Mouse (Mus musculus) ES-E14 (cell line): ENCODE measurements around the gene Tff3.

Source experiments
- CHD2 ChIP-seq: IDR thresholded peaks from 2 replicates; pipeline ENCODE4 v1.6.1; 2014; ENCODE audit warnings: mild to moderate bottlenecking, low read depth, low read length, inconsistent platforms
- HCFC1 ChIP-seq: IDR thresholded peaks from 2 replicates; pipeline ENCODE4 v1.6.1; 2012; ENCODE audit warnings: low read length, inconsistent platforms, borderline replicate concordance; ENCODE audit not compliant: insufficient read depth
- MAFK ChIP-seq: IDR thresholded peaks from 2 replicates; pipeline ENCODE4 v1.6.1; 2014; ENCODE audit warnings: mild to moderate bottlenecking, low read depth, low read length, inconsistent platforms; ENCODE audit not compliant: insufficient read depth
- ZC3H11A ChIP-seq: IDR thresholded peaks from 2 replicates; pipeline ENCODE4 v1.6.1; 2012; ENCODE audit warnings: low read depth, mild to moderate bottlenecking, inconsistent platforms, low read length, borderline replicate concordance

- TF ChIP-seq HCFC1: no peak
- TF ChIP-seq ZC3H11A: no peak
- no peak for TF ChIP-seq CHD2
- TF ChIP-seq MAFK: no peak
These were observed 47.0 kb downstream of the Tff3 start for GRCm38 (mm10) chr17:31082296-31083078.
